Mouse (Mus musculus): ENCODE measurements at regions not wholly inside any gene's neighbourhood (a gene's known extent, or its start where the extent isn't known, plus 50 kb on each side); places are given as distances from the start of the nearest gene placed in this dataset.
A peak's percentile ranks its signal among the peaks of the same experiment; 100 is the strongest.

GRCm38 (mm10) chr14:86315974-86316373 lies 825.1 kb downstream of the Diaph3 start:
- Histone ChIP-seq H3K36me3 (ENCODE audit: control insufficient read depth in 1 of 2, insufficient read depth in 2 of 2, low read length in 2 of 2) (peaks cover 0 to 8% of the 10 kb centered on the region in 2 experiments; a peak in 2 of 4 replicates), H3K79me2 (ENCODE audit: control insufficient read depth, insufficient read depth, low read length, poor library complexity) (no peaks in the 10 kb centered on the region), H3K9me3 (replicated peaks; ENCODE audit: insufficient read depth, low read length) (no peaks in the 10 kb centered on the region), H3K27me3 (ENCODE audit: control insufficient read depth in 1 of 2, insufficient read depth in 2 of 2, low read length in 2 of 2) (no peaks in the 10 kb centered on the region), H3K4me1 (ENCODE audit: control insufficient read depth in 1 of 2, insufficient read depth in 2 of 2, low read length in 2 of 2) (peaks cover 6% of the 10 kb centered on the region in 2 experiments), H3K9ac (ENCODE audit: control insufficient read depth, low read depth, low read length, poor library complexity, severe bottlenecking) (peak overlapping the region; percentile 8; the same call in 1 of the 2 replicates), H3K4me3 (ENCODE audit: control insufficient read depth in 1 of 2, insufficient read depth in 1 of 2, low read depth in 2 of 2, low read length in 2 of 2) (peak overlapping the region in 1 of 2 experiments; percentile 23; a peak in 1 of 4 replicates), H3K27ac (ENCODE audit: control insufficient read depth, low read depth, low read length) (no peak overlapping the region; the same call in 1 of the 2 replicates)
- TF ChIP-seq MAFK (IDR thresholded peaks at IDR 0.05; ENCODE audit: borderline replicate concordance, low read depth, low read length), result no peak
- peak; percentile 70 for TF ChIP-seq GATA1 (IDR thresholded peaks at IDR 0.05; ENCODE audit: low read depth, low read length)
- peak; percentile 76 for DNase-seq (ENCODE audit: low read depth, low spot score)

GRCm38 (mm10) chr14:86308949-86309543 lies 832.0 kb downstream of the Diaph3 start:
- Histone ChIP-seq H3K4me1 (ENCODE audit: control insufficient read depth in 1 of 2, insufficient read depth in 2 of 2, low read length in 2 of 2) (no peaks in the 10 kb centered on the region), H3K9me3 (replicated peaks; ENCODE audit: insufficient read depth, low read length) (no peaks in the 10 kb centered on the region), H3K36me3 (ENCODE audit: control insufficient read depth in 1 of 2, insufficient read depth in 2 of 2, low read length in 2 of 2) (no peaks in the 10 kb centered on the region), H3K27ac (ENCODE audit: control insufficient read depth, low read depth, low read length) (no peak overlapping the region), H3K4me3 (ENCODE audit: control insufficient read depth in 1 of 2, insufficient read depth in 1 of 2, low read depth in 2 of 2, low read length in 2 of 2) (no peak overlapping the region), H3K79me2 (ENCODE audit: control insufficient read depth, insufficient read depth, low read length, poor library complexity) (no peaks in the 10 kb centered on the region), H3K27me3 (ENCODE audit: control insufficient read depth in 1 of 2, insufficient read depth in 2 of 2, low read length in 2 of 2) (no peaks in the 10 kb centered on the region), H3K9ac (ENCODE audit: control insufficient read depth, low read depth, low read length, poor library complexity, severe bottlenecking) (no peak overlapping the region)
- DNase-seq (ENCODE audit: low read depth, low spot score), result no peak
- TF ChIP-seq MAFK (IDR thresholded peaks at IDR 0.05; ENCODE audit: borderline replicate concordance, low read depth, low read length) (no peak), CHD1 (IDR thresholded peaks at IDR 0.05; ENCODE audit: low read depth, low read length) (no peak), TAL1 (IDR thresholded peaks at IDR 0.05; ENCODE audit: low read length) (no peak), GABPA (IDR thresholded peaks at IDR 0.05; ENCODE audit: low read depth, low read length) (no peak), SMC3 (IDR thresholded peaks at IDR 0.05; ENCODE audit: low read depth, low read length) (no peak), POLR2AphosphoS5 (IDR thresholded peaks at IDR 0.05; ENCODE audit: borderline replicate concordance, low read depth, low read length) (no peak), UBTF (IDR thresholded peaks at IDR 0.05; ENCODE audit: borderline replicate concordance, insufficient read depth, low read depth, low read length) (no peak), RAD21 (IDR thresholded peaks at IDR 0.05; ENCODE audit: low read depth, low read length) (no peak), KAT2A (conservative IDR thresholded peaks at IDR 0.05; ENCODE audit: low read depth, low read length) (no peak), RCOR1 (IDR thresholded peaks at IDR 0.05; ENCODE audit: low read depth, low read length) (no peak), MYC (IDR thresholded peaks at IDR 0.05; ENCODE audit: low read depth, low read length) (no peak), USF1 (IDR thresholded peaks at IDR 0.05; ENCODE audit: low read depth, low read length) (no peak), MAZ (IDR thresholded peaks at IDR 0.05; ENCODE audit: low read depth, low read length) (no peak)

- peak; percentile 19 for DNase-seq (ENCODE audit: low read depth, low spot score)
- H3K27me3 ChIP-seq (ENCODE audit: control insufficient read depth in 1 of 2, insufficient read depth in 2 of 2, low read length in 2 of 2), result no peaks in the 10 kb centered on the region
- H3K79me2 ChIP-seq (ENCODE audit: control insufficient read depth, insufficient read depth, low read length, poor library complexity), result no peaks in the 10 kb centered on the region
- H3K9me3 ChIP-seq (replicated peaks; ENCODE audit: insufficient read depth, low read length), result no peaks in the 10 kb centered on the region
- H3K4me3 ChIP-seq (ENCODE audit: control insufficient read depth in 1 of 2, insufficient read depth in 1 of 2, low read depth in 2 of 2, low read length in 2 of 2), result no peak overlapping the region
- H3K36me3 ChIP-seq (ENCODE audit: control insufficient read depth in 1 of 2, insufficient read depth in 2 of 2, low read length in 2 of 2), result no peaks in the 10 kb centered on the region
- H3K4me1 ChIP-seq (ENCODE audit: control insufficient read depth in 1 of 2, insufficient read depth in 2 of 2, low read length in 2 of 2), result no peaks in the 10 kb centered on the region
- TF ChIP-seq RAD21 (IDR thresholded peaks at IDR 0.05; ENCODE audit: low read depth, low read length), result peak; percentile 46
- peak in 2 of 3 experiments; percentile 40 to 53; a peak in 5 of 6 replicates for TF ChIP-seq CTCF (IDR thresholded peaks at IDR 0.05 in 2 of 3, conservative IDR thresholded peaks at IDR 0.05 in 1 of 3; ENCODE audit: control insufficient read depth in 1 of 3, insufficient read depth in 1 of 3, low read depth in 2 of 3, low read length in 3 of 3, poor library complexity in 1 of 3, severe bottlenecking in 1 of 3)
- no peak for TF ChIP-seq ZC3H11A (IDR thresholded peaks at IDR 0.05; ENCODE audit: low read depth, low read length)
- TF ChIP-seq SMC3 (IDR thresholded peaks at IDR 0.05; ENCODE audit: low read depth, low read length), result peak; percentile 43
- no peak for TF ChIP-seq ZMIZ1 (IDR thresholded peaks at IDR 0.05; ENCODE audit: low read depth, low read length)
- no peak overlapping the region for H3K27ac ChIP-seq (ENCODE audit: control insufficient read depth, low read depth, low read length)
- H3K9ac ChIP-seq (ENCODE audit: control insufficient read depth, low read depth, low read length, poor library complexity, severe bottlenecking), result no peak overlapping the region
Measured at GRCm38 (mm10) chr14:86307806-86308205, 833.2 kb downstream of the Diaph3 start.

Measured in MEL (cell line).